Mouse (Mus musculus): ENCODE data around the gene Hnrnpf.

GRCm38 (mm10) chr6:117905260-117905930 lies 5.3 kb downstream of the Hnrnpf start:
- TF ChIP-seq CTCF (IDR thresholded peaks at IDR 0.05; ENCODE audit: low read depth, low read length) (no peak), POLR2A (IDR thresholded peaks at IDR 0.05; ENCODE audit: insufficient read depth, low read length) (no peak)
